Comparison of ENCODE assay signal across 26 mouse cellular contexts in the genomic region with DNA sequence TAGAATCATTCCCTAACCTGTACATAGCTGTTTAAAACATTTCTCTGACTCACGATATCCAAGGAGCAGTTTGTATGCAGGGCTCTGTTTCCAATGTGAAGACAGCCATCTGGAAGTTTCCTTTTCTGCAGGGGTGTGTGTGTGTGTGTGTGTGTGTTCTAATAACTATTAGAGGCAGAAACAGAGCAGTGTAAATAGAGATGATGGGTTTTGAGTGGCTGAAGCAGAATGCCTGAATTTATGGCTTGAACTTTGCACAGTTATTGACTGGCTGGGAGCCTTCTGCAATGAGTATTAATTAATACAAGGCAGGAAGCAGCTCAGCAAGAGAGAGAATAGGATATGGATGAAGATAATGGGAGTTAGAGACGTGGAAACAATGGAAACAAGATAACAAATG. TPM values are rescaled to one million over a fixed set of nuclear protein-coding genes. Genes with fewer than 3 reads are reported as not detected.
"Had no signal": no experiment of that assay in that cellular context is flagged by ENCODE, and none has a peak within 500 bp of the region (broad histone marks: within the 10 kb centered on the region; RNA-seq: fewer than 3 reads in every experiment).

No protein-coding gene starts in this region.

- H3K4me3 ChIP-seq: layer of hippocampus, adult 2 months; limb, embryonic 10.5 days; limb, embryonic 13.5 days; liver, embryonic 12.5 days; liver, embryonic 15.5 days; lung, embryonic 15.5 days; midbrain, embryonic 15.5 days; neural tube, embryonic 12.5 days; neural tube, embryonic 15.5 days; stomach, embryonic 15.5 days had no signal

- H3K27me3 ChIP-seq: limb, embryonic 13.5 days; liver, embryonic 12.5 days; liver, embryonic 15.5 days; lung, embryonic 15.5 days; midbrain, embryonic 15.5 days; neural tube, embryonic 12.5 days; neural tube, embryonic 15.5 days; stomach, embryonic 15.5 days had no signal

- DNase-seq: kidney, adult 9 months; layer of hippocampus, adult 9-11 months; liver; lung, adult 18-20 months; lung, postnatal 10 days; lung, postnatal 4 days; right cerebral cortex, adult 18-20 months; right cerebral cortex, postnatal 14 days; right cerebral cortex, postnatal 4 days; thymus, adult 2 months; thymus, postnatal 14 days; thymus, postnatal 4 days had no signal

- H3K4me2 ChIP-seq: limb, embryonic 13.5 days; liver, embryonic 12.5 days; liver, embryonic 15.5 days; lung, embryonic 15.5 days; midbrain, embryonic 11.5 days; midbrain, embryonic 15.5 days; neural tube, embryonic 12.5 days; neural tube, embryonic 15.5 days; stomach, embryonic 15.5 days had no signal

- H3K27ac ChIP-seq: kidney, postnatal 0 days; layer of hippocampus, adult 2 months; limb, embryonic 10.5 days; limb, embryonic 13.5 days; liver, embryonic 12.5 days; liver, embryonic 15.5 days; lung, embryonic 15.5 days; midbrain, embryonic 15.5 days; neural tube, embryonic 12.5 days; neural tube, embryonic 15.5 days; stomach, embryonic 15.5 days had no signal

- ATAC-seq: inflammation-experienced regulatory T-cells, adult 6 months; liver, embryonic 12.5 days; midbrain, embryonic 15.5 days had no signal

- H3K9ac ChIP-seq: limb, embryonic 13.5 days; liver, embryonic 12.5 days; liver, embryonic 15.5 days; lung, embryonic 15.5 days; midbrain, embryonic 15.5 days; neural tube, embryonic 12.5 days; neural tube, embryonic 15.5 days; stomach, embryonic 15.5 days had no signal

- H3K4me1 ChIP-seq: limb, embryonic 10.5 days; limb, embryonic 13.5 days; liver, embryonic 12.5 days; liver, embryonic 15.5 days; lung, embryonic 15.5 days; midbrain, embryonic 15.5 days; neural tube, embryonic 12.5 days; neural tube, embryonic 15.5 days; stomach, embryonic 15.5 days had no signal

- H3K36me3 ChIP-seq: limb, embryonic 10.5 days; limb, embryonic 13.5 days; liver, embryonic 12.5 days; liver, embryonic 15.5 days; lung, embryonic 15.5 days; midbrain, embryonic 15.5 days; neural tube, embryonic 12.5 days; neural tube, embryonic 15.5 days; stomach, embryonic 15.5 days had no signal

- H3K9me3 ChIP-seq: limb, embryonic 10.5 days; limb, embryonic 13.5 days; liver, embryonic 12.5 days; liver, embryonic 15.5 days; lung, embryonic 15.5 days; midbrain, embryonic 15.5 days; neural tube, embryonic 12.5 days; neural tube, embryonic 15.5 days; stomach, embryonic 15.5 days had no signal

RNA-seq across cellular contexts. Expression of gene 4933409G03Rik, which starts 38.0 kb away (rescaled TPM):
- polyA plus RNA-seq: inflammation-experienced regulatory T-cells, adult 6 months; kidney, postnatal 0 days; large intestine, adult 2 months; limb, embryonic 10.5 days; limb, embryonic 13.5 days; liver, embryonic 12.5 days; liver, embryonic 15.5 days; lung, embryonic 15.5 days; midbrain, embryonic 11.5 days; midbrain, embryonic 15.5 days; neural tube, embryonic 12.5 days; neural tube, embryonic 15.5 days; stomach, embryonic 15.5 days; thymus, adult 2 months had no signal
